Mouse (Mus musculus) liver, embryonic 14.5 days (tissue): ENCODE measurements around the gene Lrba.

Source experiments
- CTCF ChIP-seq: IDR thresholded peaks from 2 replicates; pipeline ENCODE4 v1.5.1; 2016; ENCODE audit warnings: antibody characterized with exemption, low read depth, control low read depth
- EP300 ChIP-seq: IDR thresholded peaks from 2 replicates; pipeline ENCODE4 v1.6.1; 2016; ENCODE audit warnings: antibody characterized with exemption, low read depth

DNA sequence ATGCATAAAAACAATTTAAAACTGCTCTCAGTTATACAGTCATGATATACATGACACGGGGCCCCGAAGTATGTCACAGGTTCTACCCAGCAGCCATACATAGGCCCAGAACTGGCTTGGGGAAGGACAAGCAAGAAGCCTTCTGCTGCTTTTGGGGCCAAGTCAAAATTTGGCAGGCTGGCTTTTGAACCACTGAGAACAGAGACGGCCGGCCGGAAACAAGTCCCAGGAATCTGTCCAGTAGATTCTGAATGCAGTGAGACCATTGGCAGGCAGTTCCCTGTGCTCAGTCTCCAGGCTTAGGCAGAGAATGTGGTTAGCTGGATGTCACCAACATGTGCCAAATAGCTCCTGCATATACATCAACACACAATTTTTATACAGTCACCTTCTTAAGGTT, 565.3 kb downstream of the Lrba start:
- TF ChIP-seq CTCF (no peak), EP300 (no peak)
